ENCODE assay signal across 16 mouse cellular contexts in the genomic region with DNA sequence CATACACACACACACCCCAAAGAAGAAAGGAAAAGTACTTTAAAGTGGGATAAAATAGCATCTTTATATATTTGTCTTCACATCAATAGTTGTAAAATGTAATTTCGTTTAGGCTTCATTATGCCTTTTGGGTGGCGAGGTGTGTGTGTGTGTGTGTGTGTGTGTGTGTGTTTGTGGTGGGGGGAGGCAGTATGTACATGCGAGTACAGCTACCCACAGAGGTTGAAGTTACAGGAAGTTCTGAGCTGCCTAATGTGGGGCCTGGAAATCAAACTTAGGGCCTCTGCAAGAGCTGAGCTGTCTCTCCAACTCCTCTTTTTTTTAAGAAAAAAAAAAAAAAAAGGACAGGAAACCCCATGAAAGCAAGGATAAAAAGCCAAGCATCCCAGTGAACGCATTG. TPM values are rescaled to one million over a fixed set of nuclear protein-coding genes. Genes with fewer than 3 reads are reported as not detected.
DNase-seq lines count a peak whose midpoint lies in the region; ATAC-seq lines count a peak whose summit lies in the region.
"Had no signal": no experiment of that assay in that cellular context is flagged by ENCODE, and none has a peak within 500 bp of the region (broad histone marks: within the 10 kb centered on the region; RNA-seq: fewer than 3 reads in every experiment).

No protein-coding gene starts in this region.

- ATAC-seq in hindbrain, embryonic 11.5 days (ENCODE audit: low FRiP score) = no peak
- no peak for ATAC-seq in embryonic facial prominence, embryonic 13.5 days (ENCODE audit: insufficient number of reproducible peaks, insufficient read depth, low FRiP score, low TSS enrichment, low read depth)
- no peak for ATAC-seq in liver, embryonic 15.5 days (ENCODE audit: insufficient read depth)
- ATAC-seq: forebrain, postnatal 0 days; midbrain, embryonic 15.5 days had no signal

- no peak overlapping the region for H3K4me3 ChIP-seq in hindbrain, embryonic 10.5 days
- H3K4me3 ChIP-seq in hindbrain, embryonic 11.5 days (ENCODE audit: low read depth, low read length) = no peak overlapping the region
- H3K4me3 ChIP-seq in embryonic facial prominence, embryonic 13.5 days = no peak overlapping the region
- no peak overlapping the region for H3K4me3 ChIP-seq in liver, embryonic 15.5 days (replicated peaks)
- H3K4me3 ChIP-seq: embryonic facial prominence, embryonic 12.5 days; midbrain, embryonic 15.5 days had no signal

- H3K27me3 ChIP-seq in hindbrain, embryonic 10.5 days (ENCODE audit: insufficient read depth, poor library complexity, severe bottlenecking) = no peaks in the 10 kb centered on the region
- no peaks in the 10 kb centered on the region for H3K27me3 ChIP-seq in hindbrain, embryonic 11.5 days (ENCODE audit: control insufficient read depth, insufficient read depth, low read length)
- no peaks in the 10 kb centered on the region for H3K27me3 ChIP-seq in embryonic facial prominence, embryonic 13.5 days
- H3K27me3 ChIP-seq in liver, embryonic 15.5 days = no peaks in the 10 kb centered on the region
- H3K27me3 ChIP-seq: embryonic facial prominence, embryonic 12.5 days; midbrain, embryonic 15.5 days had no signal

- no peak overlapping the region for H3K4me2 ChIP-seq in hindbrain, embryonic 11.5 days (replicated peaks; ENCODE audit: low read depth, low read length)
- no peak overlapping the region for H3K4me2 ChIP-seq in embryonic facial prominence, embryonic 13.5 days
- no peak overlapping the region for H3K4me2 ChIP-seq in liver, embryonic 15.5 days
- H3K4me2 ChIP-seq: embryonic facial prominence, embryonic 12.5 days; midbrain, embryonic 15.5 days had no signal

- WGBS in hindbrain, embryonic 10.5 days = 76% methylated on average over 4 of the region's 4 CpGs
- WGBS in hindbrain, embryonic 11.5 days = 80% methylated on average over 4 of the region's 4 CpGs
- WGBS in embryonic facial prominence, embryonic 13.5 days = 60% methylated on average over 4 of the region's 4 CpGs
- WGBS in liver, embryonic 15.5 days (ENCODE audit: insufficient replicate concordance) = 53% methylated on average over 4 of the region's 4 CpGs

- peaks cover 6% of the 10 kb centered on the region; the same call in 1 of the 2 replicates for H3K4me1 ChIP-seq in hindbrain, embryonic 10.5 days (replicated peaks)
- H3K4me1 ChIP-seq in hindbrain, embryonic 11.5 days (replicated peaks; ENCODE audit: control insufficient read depth, insufficient read depth, low read length) = no peaks in the 10 kb centered on the region
- H3K4me1 ChIP-seq in embryonic facial prominence, embryonic 13.5 days = peaks cover 6% of the 10 kb centered on the region; the same call in 1 of the 2 replicates
- peaks cover 96% of the 10 kb centered on the region for H3K4me1 ChIP-seq in liver, embryonic 15.5 days (replicated peaks)
- H3K4me1 ChIP-seq: embryonic facial prominence, embryonic 12.5 days; midbrain, embryonic 15.5 days had no signal

- H3K27ac ChIP-seq in hindbrain, embryonic 10.5 days = 0 out of 2 replicates have a peak overlapping the region, but pooled peaks have one; percentile 1
- no peak overlapping the region for H3K27ac ChIP-seq in hindbrain, embryonic 11.5 days (ENCODE audit: low read depth, low read length)
- peak overlapping the region; percentile 60 for H3K27ac ChIP-seq in embryonic facial prominence, embryonic 13.5 days
- H3K27ac ChIP-seq in liver, embryonic 15.5 days (replicated peaks) = peak overlapping the region; percentile 96
- H3K27ac ChIP-seq: embryonic facial prominence, embryonic 12.5 days; midbrain, embryonic 15.5 days had no signal

- no peaks in the 10 kb centered on the region for H3K9me3 ChIP-seq in hindbrain, embryonic 10.5 days
- no peaks in the 10 kb centered on the region for H3K9me3 ChIP-seq in hindbrain, embryonic 11.5 days (ENCODE audit: control insufficient read depth, low read length)
- H3K9me3 ChIP-seq in embryonic facial prominence, embryonic 13.5 days = no peaks in the 10 kb centered on the region
- no peaks in the 10 kb centered on the region for H3K9me3 ChIP-seq in liver, embryonic 15.5 days (replicated peaks)
- H3K9me3 ChIP-seq: embryonic facial prominence, embryonic 12.5 days; midbrain, embryonic 15.5 days had no signal

- H3K9ac ChIP-seq in hindbrain, embryonic 11.5 days (ENCODE audit: low read depth, low read length) = no peak overlapping the region
- H3K9ac ChIP-seq in embryonic facial prominence, embryonic 13.5 days = no peak overlapping the region
- H3K9ac ChIP-seq in liver, embryonic 15.5 days = no peak overlapping the region
- H3K9ac ChIP-seq: embryonic facial prominence, embryonic 12.5 days; forebrain, postnatal 0 days; midbrain, embryonic 15.5 days had no signal

- H3K36me3 ChIP-seq in hindbrain, embryonic 10.5 days = no peaks in the 10 kb centered on the region
- no peaks in the 10 kb centered on the region for H3K36me3 ChIP-seq in hindbrain, embryonic 11.5 days (ENCODE audit: control insufficient read depth, insufficient read depth, low read length)
- H3K36me3 ChIP-seq in embryonic facial prominence, embryonic 13.5 days = no peaks in the 10 kb centered on the region
- no peaks in the 10 kb centered on the region for H3K36me3 ChIP-seq in liver, embryonic 15.5 days (replicated peaks)
- H3K36me3 ChIP-seq: embryonic facial prominence, embryonic 12.5 days; midbrain, embryonic 15.5 days had no signal

- DNase-seq in hindbrain, embryonic 10.5 days (ENCODE audit: low spot score) = no peak
- no peak for DNase-seq in hindbrain, embryonic 11.5 days (ENCODE audit: low spot score)
- peak; percentile 35 for DNase-seq in thymus, postnatal 25 days
- DNase-seq in right cerebral cortex, postnatal 36 days (ENCODE audit: low spot score in 2 of 2) = no peak
- DNase-seq in cerebellum, adult 9-11 months = no peak
- no peak for DNase-seq in right cerebral cortex, postnatal 10 days (ENCODE audit: low spot score in 2 of 2)
- DNase-seq: cerebellum, adult 2 months; forebrain, postnatal 0 days; gastrocnemius, postnatal 36 days; heart, postnatal 36 days; kidney, adult 9 months; right cerebral cortex, adult 18-20 months had no signal

RNA-seq across cellular contexts. Expression of a gene that starts 57.8 kb away (rescaled TPM):
- polyA plus RNA-seq in hindbrain, embryonic 10.5 days (2016; fragmentation: Nextera tagmentation; extraction: Ambion mirVana) = 16.0 and 16.2 TPM in 2 replicates
- polyA plus RNA-seq in hindbrain, embryonic 11.5 days (2014; fragmentation: Nextera tagmentation; extraction: Ambion mirVana) = 12.2 and 12.3 TPM in 2 replicates
- 53.5 and 55.5 TPM in 2 replicates for polyA plus RNA-seq in embryonic facial prominence, embryonic 13.5 days (2015; fragmentation: Nextera tagmentation; extraction: Ambion mirVana)
- 24.2 and 25.9 TPM in 2 replicates for polyA plus RNA-seq in liver, embryonic 15.5 days (2015; fragmentation: Nextera tagmentation; extraction: Ambion mirVana)
